Mouse (Mus musculus): ENCODE results near the gene Gigyf2. TPM values are rescaled to one million over a fixed set of nuclear protein-coding genes. Genes with fewer than 3 reads are reported as not detected.

Gene Gigyf2
- polyA plus RNA-seq, 1 experiment: 22.8 TPM

DNA sequence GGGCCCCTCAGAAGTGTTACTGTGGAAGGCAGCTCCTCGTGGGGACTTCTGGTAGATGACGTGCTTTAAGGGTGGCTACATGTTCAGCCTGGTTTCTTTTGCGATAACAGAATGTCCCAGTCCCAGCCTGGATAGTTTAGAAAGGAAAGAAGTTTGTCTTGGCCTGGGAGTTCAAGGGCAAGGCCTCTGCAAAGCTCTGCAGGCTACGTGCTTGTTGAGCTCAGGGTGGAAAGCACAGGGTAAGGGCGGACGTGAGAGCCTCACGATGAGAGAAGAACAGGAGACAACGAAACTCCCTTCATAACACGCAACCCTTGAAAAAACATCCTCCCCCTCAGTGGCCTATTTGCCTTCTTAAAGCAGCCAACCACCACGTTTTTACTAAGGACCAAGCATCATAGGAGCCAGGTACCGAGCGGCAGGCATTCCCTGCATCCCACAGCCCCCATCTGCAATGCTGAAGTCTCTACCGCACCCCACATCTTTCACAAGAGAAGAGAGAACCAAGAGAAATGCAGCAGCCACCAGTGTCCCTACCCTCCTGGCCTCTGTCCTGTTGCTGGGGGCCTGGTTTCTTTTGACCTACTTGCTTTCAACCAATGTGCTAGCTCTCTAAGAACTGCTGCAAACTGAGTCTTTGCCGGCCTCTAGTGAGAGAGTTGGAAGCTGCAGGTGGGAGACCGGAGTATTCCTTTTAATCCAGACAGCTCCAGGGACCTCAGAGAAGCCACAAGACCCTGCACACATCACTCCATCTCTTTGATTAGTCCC, 34.2 kb upstream of the Gigyf2 start:
- Histone ChIP-seq H3K27ac (ENCODE audit: insufficient read depth, low read length) (no peak overlapping the region), H3K4me1 (ENCODE audit: control insufficient read depth, insufficient read depth, insufficient read length) (no peaks in the 10 kb centered on the region), H3K36me3 (ENCODE audit: control insufficient read depth, insufficient read depth, low read length) (no peaks in the 10 kb centered on the region), H3K27me3 (ENCODE audit: control insufficient read depth, insufficient read depth, low read length) (no peaks in the 10 kb centered on the region), H3K4me3 (ENCODE audit: extremely low read depth, insufficient read depth, insufficient read length) (no peak overlapping the region)
- 78% methylated on average over 15 of the region's 15 CpGs for WGBS
- no peak for TF ChIP-seq POLR2A (IDR thresholded peaks at IDR 0.05; ENCODE audit: low read depth, low read length)
- TF ChIP-seq CTCF (IDR thresholded peaks at IDR 0.05; ENCODE audit: extremely low read depth, insufficient read depth, insufficient read length, insufficient replicate concordance): no peak
- no peak for DNase-seq (ENCODE audit: low read depth in 1 of 2, low spot score in 2 of 2)

- H3K27ac ChIP-seq (ENCODE audit: insufficient read depth, low read length): no peak overlapping the region
Measured at GRCm38 (mm10) chr1:87294063-87294710, 32.6 kb upstream of the Gigyf2 start.

GRCm38 (mm10) chr1:87294951-87295350, 31.8 kb upstream of the Gigyf2 start:
- Histone ChIP-seq H3K36me3 (ENCODE audit: control insufficient read depth, insufficient read depth, low read length) (no peaks in the 10 kb centered on the region), H3K4me3 (ENCODE audit: extremely low read depth, insufficient read depth, insufficient read length) (no peak overlapping the region), H3K27ac (ENCODE audit: insufficient read depth, low read length) (no peak overlapping the region), H3K27me3 (ENCODE audit: control insufficient read depth, insufficient read depth, low read length) (no peaks in the 10 kb centered on the region), H3K4me1 (ENCODE audit: control insufficient read depth, insufficient read depth, insufficient read length) (no peaks in the 10 kb centered on the region)
- WGBS: 76% methylated on average over 4 of the region's 4 CpGs
- no peak for DNase-seq (ENCODE audit: low read depth in 1 of 2, low spot score in 2 of 2)
- no peak for TF ChIP-seq CTCF (IDR thresholded peaks at IDR 0.05; ENCODE audit: extremely low read depth, insufficient read depth, insufficient read length, insufficient replicate concordance)
- TF ChIP-seq POLR2A (IDR thresholded peaks at IDR 0.05; ENCODE audit: low read depth, low read length): no peak

More at GRCm38 (mm10) chr1:87294063-87294710, 32.6 kb upstream of the Gigyf2 start:
- Histone ChIP-seq H3K4me1 (ENCODE audit: control insufficient read depth, insufficient read depth, insufficient read length) (no peaks in the 10 kb centered on the region), H3K36me3 (ENCODE audit: control insufficient read depth, insufficient read depth, low read length) (no peaks in the 10 kb centered on the region), H3K27me3 (ENCODE audit: control insufficient read depth, insufficient read depth, low read length) (no peaks in the 10 kb centered on the region), H3K4me3 (ENCODE audit: extremely low read depth, insufficient read depth, insufficient read length) (no peak overlapping the region)
- TF ChIP-seq CTCF (IDR thresholded peaks at IDR 0.05; ENCODE audit: extremely low read depth, insufficient read depth, insufficient read length, insufficient replicate concordance) (no peak), POLR2A (IDR thresholded peaks at IDR 0.05; ENCODE audit: low read depth, low read length) (no peak)
- no peak for DNase-seq (ENCODE audit: low read depth in 1 of 2, low spot score in 2 of 2)
- WGBS: 85% methylated on average over 4 of the region's 4 CpGs

- H3K27ac ChIP-seq (ENCODE audit: insufficient read depth, low read length): no peak overlapping the region
- H3K27me3 ChIP-seq (ENCODE audit: control insufficient read depth, insufficient read depth, low read length): no peaks in the 10 kb centered on the region
- H3K4me1 ChIP-seq (ENCODE audit: control insufficient read depth, insufficient read depth, insufficient read length): no peaks in the 10 kb centered on the region
- H3K36me3 ChIP-seq (ENCODE audit: control insufficient read depth, insufficient read depth, low read length): no peaks in the 10 kb centered on the region
- 87% methylated on average over 10 of the region's 10 CpGs for whole genome bisulfite sequencing
- no peak overlapping the region for H3K4me3 ChIP-seq (ENCODE audit: extremely low read depth, insufficient read depth, insufficient read length)
- TF ChIP-seq CTCF (IDR thresholded peaks at IDR 0.05; ENCODE audit: extremely low read depth, insufficient read depth, insufficient read length, insufficient replicate concordance): no peak
- TF ChIP-seq POLR2A (IDR thresholded peaks at IDR 0.05; ENCODE audit: low read depth, low read length): no peak
- no peak for DNase-seq (ENCODE audit: low read depth in 1 of 2, low spot score in 2 of 2)
Measured at GRCm38 (mm10) chr1:87297346-87297925, 29.4 kb upstream of the Gigyf2 start.

DNA sequence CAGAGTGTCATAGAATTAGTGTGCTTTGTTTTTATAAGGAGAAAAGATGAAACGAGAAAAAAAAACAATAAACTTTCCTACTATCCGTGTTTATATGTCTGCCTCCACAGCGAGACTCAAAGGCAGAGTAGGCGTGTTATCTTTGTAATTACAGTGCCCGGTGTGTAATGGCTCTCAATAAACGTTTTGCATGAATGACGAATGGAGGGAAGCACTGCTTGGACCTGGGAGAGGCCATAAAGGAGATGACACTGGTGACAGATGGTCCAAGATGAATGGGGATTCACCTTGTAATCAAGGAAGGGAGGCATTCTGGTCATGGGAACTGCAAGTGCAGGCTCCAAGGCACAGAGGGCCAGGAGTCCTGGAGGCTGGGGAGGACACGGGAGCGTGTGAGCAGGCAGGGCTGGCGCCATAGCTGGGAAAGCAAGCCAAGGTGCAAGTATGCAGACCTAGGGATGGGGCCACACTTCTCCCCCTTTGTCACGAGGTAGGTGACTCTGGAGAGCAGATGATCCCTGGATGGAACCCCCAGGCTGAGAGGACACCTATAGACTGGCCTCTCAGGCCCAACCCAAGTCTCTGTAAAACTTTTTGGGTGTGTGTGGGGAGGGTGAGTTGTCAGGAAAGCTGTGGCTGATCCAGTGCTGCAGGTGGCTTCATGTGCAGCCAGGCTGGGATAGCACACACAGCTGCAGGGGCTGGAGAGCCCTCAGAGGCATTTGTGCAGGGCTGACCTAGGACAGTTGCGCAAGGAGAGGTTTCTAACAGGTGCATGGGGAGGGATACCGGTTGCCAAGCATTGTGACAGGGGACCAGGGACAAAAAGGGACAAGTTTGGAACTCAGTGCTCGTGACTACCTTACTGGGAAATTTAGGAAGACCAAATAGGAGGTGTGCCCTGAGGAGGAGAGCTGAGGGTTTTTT, 26.2 kb upstream of the Gigyf2 start:
- no peaks in the 10 kb centered on the region for H3K4me1 ChIP-seq (ENCODE audit: control insufficient read depth, insufficient read depth, insufficient read length)
- 81% methylated on average over 14 of the region's 14 CpGs for WGBS
- DNase-seq (ENCODE audit: low read depth in 1 of 2, low spot score in 2 of 2): no peak
- H3K27me3 ChIP-seq (ENCODE audit: control insufficient read depth, insufficient read depth, low read length): no peaks in the 10 kb centered on the region
- TF ChIP-seq CTCF (IDR thresholded peaks at IDR 0.05; ENCODE audit: extremely low read depth, insufficient read depth, insufficient read length, insufficient replicate concordance) (no peak), POLR2A (IDR thresholded peaks at IDR 0.05; ENCODE audit: low read depth, low read length) (no peak)
- no peak overlapping the region for H3K4me3 ChIP-seq (ENCODE audit: extremely low read depth, insufficient read depth, insufficient read length)
- H3K36me3 ChIP-seq (ENCODE audit: control insufficient read depth, insufficient read depth, low read length): no peaks in the 10 kb centered on the region
- H3K27ac ChIP-seq (ENCODE audit: insufficient read depth, low read length): no peak overlapping the region

- H3K27me3 ChIP-seq (ENCODE audit: control insufficient read depth, insufficient read depth, low read length): no peaks in the 10 kb centered on the region
- no peak overlapping the region for H3K4me3 ChIP-seq (ENCODE audit: extremely low read depth, insufficient read depth, insufficient read length)
- H3K36me3 ChIP-seq (ENCODE audit: control insufficient read depth, insufficient read depth, low read length): no peaks in the 10 kb centered on the region
- no peak for DNase-seq (ENCODE audit: low read depth in 1 of 2, low spot score in 2 of 2)
- H3K27ac ChIP-seq (ENCODE audit: insufficient read depth, low read length): no peak overlapping the region
- WGBS: 86% methylated on average over 2 of the region's 2 CpGs
- TF ChIP-seq CTCF (IDR thresholded peaks at IDR 0.05; ENCODE audit: extremely low read depth, insufficient read depth, insufficient read length, insufficient replicate concordance) (no peak), POLR2A (IDR thresholded peaks at IDR 0.05; ENCODE audit: low read depth, low read length) (no peak)
- H3K4me1 ChIP-seq (ENCODE audit: control insufficient read depth, insufficient read depth, insufficient read length): no peaks in the 10 kb centered on the region
Measured at GRCm38 (mm10) chr1:87301971-87302370, 24.8 kb upstream of the Gigyf2 start.
